Mouse (Mus musculus): ENCODE data around the gene Oas1a. TPM values are rescaled to one million over a fixed set of nuclear protein-coding genes. Genes with fewer than 3 reads are reported as not detected.
"Not testable (repeated sequence)": the region's sequence is repeated elsewhere in the genome, so short reads cannot be mapped to it uniquely, and the experiment has no call there.

The Oas1a gene
- polyA plus RNA-seq, 1 experiment from 2014 or later: 1.4 TPM

DNA sequence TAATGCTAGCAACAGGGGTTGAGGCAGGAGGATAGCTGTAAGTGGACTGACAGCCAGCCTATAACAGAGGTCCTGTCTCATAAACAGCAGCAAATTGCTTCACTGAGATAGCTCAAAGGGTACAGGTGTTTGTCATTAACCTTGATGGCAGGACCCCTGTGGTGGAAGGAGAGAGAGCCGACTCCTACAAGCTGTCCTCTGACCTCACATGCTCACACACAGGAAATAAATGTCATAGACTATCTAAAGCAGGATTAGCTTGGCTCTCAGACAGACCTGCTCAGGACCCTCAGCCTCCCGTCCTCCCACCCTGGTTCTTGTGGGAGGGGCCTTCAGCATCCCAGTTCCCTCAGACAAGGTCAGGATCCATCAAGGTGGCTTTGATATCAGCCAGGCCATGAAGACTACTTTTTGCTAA lies 15.1 kb downstream of the Oas1a start:
- no peak overlapping the region for H3K4me3 ChIP-seq (ENCODE audit: control insufficient read depth in 1 of 2, insufficient read depth in 1 of 2, low read depth in 1 of 2, low read length in 2 of 2)
- H3K27me3 ChIP-seq (ENCODE audit: control insufficient read depth, insufficient read depth, low read length): no peaks in the 10 kb centered on the region
- H3K9ac ChIP-seq (ENCODE audit: low read length): no peak overlapping the region
- H3K4me1 ChIP-seq (ENCODE audit: control insufficient read depth in 2 of 2, insufficient read depth in 2 of 2, low read length in 2 of 2): no peaks in the 10 kb centered on the region
- H3K4me2 ChIP-seq (ENCODE audit: low read length): no peak overlapping the region
- no peaks in the 10 kb centered on the region for H3K36me3 ChIP-seq (ENCODE audit: control insufficient read depth, insufficient read depth, low read length)
- ATAC-seq (ENCODE audit: insufficient number of reproducible peaks, insufficient read depth, low FRiP score, low read depth): no peak
- 54% methylated on average over 2 of the region's 2 CpGs for WGBS
- H3K27ac ChIP-seq (replicated peaks in 1 of 2; ENCODE audit: control insufficient read depth in 1 of 2, insufficient read depth in 1 of 2, low read depth in 2 of 2, low read length in 2 of 2): no peak overlapping the region
- H3K9me3 ChIP-seq (ENCODE audit: control insufficient read depth, low read length): no peaks in the 10 kb centered on the region

DNA sequence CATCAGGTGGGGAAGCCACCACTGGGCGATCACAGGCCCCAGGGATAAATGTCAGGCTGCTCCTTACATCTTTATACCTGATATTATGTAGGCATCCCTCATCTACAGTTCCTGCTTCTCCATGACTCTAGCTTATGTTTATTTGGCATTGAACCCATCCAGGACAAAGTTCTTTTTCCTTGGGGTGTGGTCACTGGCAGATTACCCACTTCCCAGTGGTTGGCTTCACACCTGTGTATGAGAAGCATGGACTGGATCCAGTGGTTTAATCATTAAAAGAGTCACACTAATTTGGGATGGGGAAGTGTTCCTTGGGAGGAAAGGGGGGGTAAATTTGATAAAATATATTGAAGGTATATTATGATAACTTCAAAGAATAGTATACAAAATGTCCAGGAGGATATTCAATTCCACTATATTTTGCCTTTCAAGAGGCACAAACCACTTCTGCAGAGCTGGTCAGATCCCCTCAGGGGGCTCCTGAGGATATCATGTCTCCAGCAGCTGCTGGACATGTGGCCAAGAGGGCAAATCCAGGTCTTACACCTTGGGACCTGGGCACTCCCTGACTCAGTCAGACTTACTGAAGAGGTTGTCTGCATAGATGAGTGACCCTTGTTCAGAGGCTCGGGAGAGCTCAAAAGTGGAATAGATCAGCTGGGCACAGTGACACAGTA lies 15.6 kb downstream of the Oas1a start:
- not testable (repeated sequence) for H3K4me1 ChIP-seq (ENCODE audit: control insufficient read depth in 2 of 2, insufficient read depth in 2 of 2, low read length in 2 of 2); H3K9me3 ChIP-seq (ENCODE audit: control insufficient read depth, low read length); H3K4me3 ChIP-seq (ENCODE audit: control insufficient read depth in 1 of 2, insufficient read depth in 1 of 2, low read depth in 1 of 2, low read length in 2 of 2); H3K27ac ChIP-seq (replicated peaks in 1 of 2; ENCODE audit: control insufficient read depth in 1 of 2, insufficient read depth in 1 of 2, low read depth in 2 of 2, low read length in 2 of 2); H3K9ac ChIP-seq (ENCODE audit: low read length); H3K36me3 ChIP-seq (ENCODE audit: control insufficient read depth, insufficient read depth, low read length); H3K27me3 ChIP-seq (ENCODE audit: control insufficient read depth, insufficient read depth, low read length); ATAC-seq (ENCODE audit: insufficient number of reproducible peaks, insufficient read depth, low FRiP score, low read depth); H3K4me2 ChIP-seq (ENCODE audit: low read length)
- 68% methylated on average over 2 of the region's 2 CpGs for WGBS

DNA sequence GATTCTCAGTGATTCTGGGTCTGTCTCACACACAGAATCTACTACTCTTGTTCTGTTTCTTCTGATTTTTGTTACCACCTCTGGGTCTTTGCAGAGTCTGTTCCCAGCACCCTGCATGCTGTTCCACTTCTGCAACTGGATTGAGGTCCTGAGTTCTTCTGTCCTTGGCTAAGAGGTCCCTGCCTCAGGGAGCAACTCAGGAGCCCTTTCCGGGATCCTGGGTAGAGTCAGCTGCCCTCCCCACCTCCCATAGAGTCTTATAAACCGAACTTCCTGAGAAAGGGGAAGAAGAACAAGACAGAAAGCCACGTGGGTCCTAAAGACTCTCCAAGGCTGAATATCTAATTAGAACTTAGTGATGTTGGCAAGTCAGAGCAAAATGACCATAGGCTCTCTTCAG lies 16.3 kb downstream of the Oas1a start:
- Histone ChIP-seq H3K27ac (replicated peaks in 1 of 2; ENCODE audit: control insufficient read depth in 1 of 2, insufficient read depth in 1 of 2, low read depth in 2 of 2, low read length in 2 of 2) (no peak overlapping the region), H3K4me3 (ENCODE audit: control insufficient read depth in 1 of 2, insufficient read depth in 1 of 2, low read depth in 1 of 2, low read length in 2 of 2) (no peak overlapping the region), H3K27me3 (ENCODE audit: control insufficient read depth, insufficient read depth, low read length) (no peaks in the 10 kb centered on the region), H3K4me2 (ENCODE audit: low read length) (no peak overlapping the region), H3K36me3 (ENCODE audit: control insufficient read depth, insufficient read depth, low read length) (no peaks in the 10 kb centered on the region), H3K4me1 (ENCODE audit: control insufficient read depth in 2 of 2, insufficient read depth in 2 of 2, low read length in 2 of 2) (no peaks in the 10 kb centered on the region), H3K9me3 (ENCODE audit: control insufficient read depth, low read length) (no peaks in the 10 kb centered on the region), H3K9ac (ENCODE audit: low read length) (no peak overlapping the region)
- WGBS: 48% methylated on average over 3 of the region's 3 CpGs
- ATAC-seq (ENCODE audit: insufficient number of reproducible peaks, insufficient read depth, low FRiP score, low read depth): no peak

DNA sequence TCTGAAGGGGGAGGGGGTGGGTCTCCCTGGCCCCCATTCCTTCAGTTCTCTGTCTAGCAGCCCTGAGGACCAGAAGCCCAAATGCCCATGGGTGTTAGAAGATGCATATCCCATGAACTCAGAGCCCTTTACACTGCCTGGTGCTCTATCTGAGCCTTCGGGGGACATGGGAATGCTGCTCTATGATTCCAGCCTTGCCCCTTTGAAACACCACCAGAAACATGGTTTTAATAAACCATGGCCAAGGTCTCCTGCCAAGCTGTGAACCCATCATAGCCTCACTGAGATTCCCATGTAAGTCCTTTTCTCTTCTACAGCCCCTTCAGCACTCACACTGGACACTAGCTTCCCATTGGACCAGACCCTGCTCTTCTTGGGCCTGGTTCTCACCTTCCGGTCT lies 17.3 kb downstream of the Oas1a start:
- WGBS: 61% methylated on average over 2 of the region's 2 CpGs
- Histone ChIP-seq H3K4me1 (ENCODE audit: control insufficient read depth in 2 of 2, insufficient read depth in 2 of 2, low read length in 2 of 2) (no peaks in the 10 kb centered on the region), H3K4me3 (ENCODE audit: control insufficient read depth in 1 of 2, insufficient read depth in 1 of 2, low read depth in 1 of 2, low read length in 2 of 2) (no peak overlapping the region), H3K9ac (ENCODE audit: low read length) (no peak overlapping the region), H3K36me3 (ENCODE audit: control insufficient read depth, insufficient read depth, low read length) (no peaks in the 10 kb centered on the region), H3K27ac (replicated peaks in 1 of 2; ENCODE audit: control insufficient read depth in 1 of 2, insufficient read depth in 1 of 2, low read depth in 2 of 2, low read length in 2 of 2) (no peak overlapping the region), H3K9me3 (ENCODE audit: control insufficient read depth, low read length) (no peaks in the 10 kb centered on the region), H3K4me2 (ENCODE audit: low read length) (no peak overlapping the region), H3K27me3 (ENCODE audit: control insufficient read depth, insufficient read depth, low read length) (no peaks in the 10 kb centered on the region)
- ATAC-seq (ENCODE audit: insufficient number of reproducible peaks, insufficient read depth, low FRiP score, low read depth): no peak

DNA sequence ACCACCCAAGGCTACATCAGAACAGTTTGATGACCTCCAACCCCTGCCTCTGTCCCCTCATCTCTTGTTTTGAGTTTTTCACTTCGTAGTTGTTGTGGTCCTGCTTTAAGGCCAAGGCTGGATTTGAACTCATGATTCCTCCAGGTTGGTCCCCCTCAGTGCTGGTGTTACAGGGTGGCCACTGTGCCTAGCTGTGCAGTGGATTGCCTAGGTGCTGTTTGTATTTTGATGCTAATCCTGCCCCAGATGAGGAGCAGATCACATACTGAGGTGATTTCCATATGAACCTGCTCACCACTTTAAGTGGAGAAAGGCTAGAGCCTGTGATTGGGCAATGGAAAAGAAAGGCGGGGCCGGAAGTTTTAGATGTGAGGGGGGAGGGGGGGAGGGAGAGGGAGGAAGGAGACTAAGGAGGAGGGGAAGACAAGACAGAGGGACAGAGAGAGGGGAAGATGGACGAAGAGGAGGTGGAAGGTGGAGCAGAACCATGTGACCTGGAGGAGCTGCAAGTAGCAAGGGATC lies 19.0 kb downstream of the Oas1a start:
- H3K4me2 ChIP-seq (ENCODE audit: low read length); H3K27me3 ChIP-seq (ENCODE audit: control insufficient read depth, insufficient read depth, low read length); H3K9me3 ChIP-seq (ENCODE audit: control insufficient read depth, low read length); H3K36me3 ChIP-seq (ENCODE audit: control insufficient read depth, insufficient read depth, low read length); ATAC-seq (ENCODE audit: insufficient number of reproducible peaks, insufficient read depth, low FRiP score, low read depth); H3K27ac ChIP-seq (replicated peaks in 1 of 2; ENCODE audit: control insufficient read depth in 1 of 2, insufficient read depth in 1 of 2, low read depth in 2 of 2, low read length in 2 of 2); H3K4me1 ChIP-seq (ENCODE audit: control insufficient read depth in 2 of 2, insufficient read depth in 2 of 2, low read length in 2 of 2); H3K4me3 ChIP-seq (ENCODE audit: control insufficient read depth in 1 of 2, insufficient read depth in 1 of 2, low read depth in 1 of 2, low read length in 2 of 2); H3K9ac ChIP-seq (ENCODE audit: low read length): not testable (repeated sequence)
- WGBS: 46% methylated on average over 4 of the region's 4 CpGs

DNA sequence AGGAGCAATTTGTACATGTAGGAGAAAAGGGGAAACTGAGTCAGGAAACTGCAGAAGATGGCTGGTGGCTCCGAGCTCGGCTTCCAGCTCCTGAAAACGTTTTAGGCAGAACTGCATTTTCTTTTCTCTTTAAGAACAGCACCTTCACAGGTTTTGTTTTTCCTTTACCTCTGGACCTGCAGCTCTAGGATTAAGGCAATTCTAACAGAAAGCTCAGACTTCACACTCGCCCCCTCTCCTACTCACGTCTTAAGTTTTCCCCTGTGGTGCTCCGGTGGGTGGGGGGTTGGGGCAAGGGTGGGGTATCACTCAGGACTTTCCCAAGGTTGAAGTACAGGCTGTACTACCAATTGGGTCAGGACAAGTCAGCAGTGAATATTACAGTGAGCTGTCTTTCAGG lies 19.5 kb downstream of the Oas1a start:
- no peaks in the 10 kb centered on the region for H3K27me3 ChIP-seq (ENCODE audit: control insufficient read depth, insufficient read depth, low read length)
- H3K9ac ChIP-seq (ENCODE audit: low read length): no peak overlapping the region
- no peak overlapping the region for H3K27ac ChIP-seq (replicated peaks in 1 of 2; ENCODE audit: control insufficient read depth in 1 of 2, insufficient read depth in 1 of 2, low read depth in 2 of 2, low read length in 2 of 2)
- no peaks in the 10 kb centered on the region for H3K4me1 ChIP-seq (ENCODE audit: control insufficient read depth in 2 of 2, insufficient read depth in 2 of 2, low read length in 2 of 2)
- H3K36me3 ChIP-seq (ENCODE audit: control insufficient read depth, insufficient read depth, low read length): no peaks in the 10 kb centered on the region
- no peak overlapping the region for H3K4me3 ChIP-seq (ENCODE audit: control insufficient read depth in 1 of 2, insufficient read depth in 1 of 2, low read depth in 1 of 2, low read length in 2 of 2)
- no peak overlapping the region for H3K4me2 ChIP-seq (ENCODE audit: low read length)
- WGBS: 20% methylated on average over 6 of the region's 6 CpGs
- no peak for ATAC-seq (ENCODE audit: insufficient number of reproducible peaks, insufficient read depth, low FRiP score, low read depth)
- H3K9me3 ChIP-seq (ENCODE audit: control insufficient read depth, low read length): no peaks in the 10 kb centered on the region

DNA sequence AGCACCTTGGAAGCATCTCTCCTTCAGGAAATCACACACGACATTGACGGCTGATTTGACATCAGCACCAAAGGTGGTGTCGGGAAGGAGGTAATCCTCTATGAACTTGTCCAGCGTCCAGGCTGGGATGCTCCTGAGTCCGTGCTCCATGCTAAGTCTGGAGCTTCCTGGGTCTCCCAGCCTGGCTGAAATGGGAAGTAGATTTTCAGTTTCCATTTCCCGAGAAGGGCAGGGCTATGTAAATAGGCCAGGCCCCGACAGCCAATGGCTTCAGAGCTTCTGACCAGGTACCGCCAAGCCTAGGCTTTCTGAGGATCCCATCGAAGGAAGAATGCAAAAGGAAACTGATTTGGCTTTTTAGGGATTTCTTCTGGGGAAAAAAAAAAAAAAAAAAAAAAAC lies 19.9 kb downstream of the Oas1a start, which contains the start of gene Oas1g:
TSS of gene Oas1g (minus strand) at position 201 of the 400 bp plus-strand sequence.
- H3K4me2 ChIP-seq (ENCODE audit: low read length); H3K27me3 ChIP-seq (ENCODE audit: control insufficient read depth, insufficient read depth, low read length); H3K9me3 ChIP-seq (ENCODE audit: control insufficient read depth, low read length); H3K36me3 ChIP-seq (ENCODE audit: control insufficient read depth, insufficient read depth, low read length); H3K9ac ChIP-seq (ENCODE audit: low read length); ATAC-seq (ENCODE audit: insufficient number of reproducible peaks, insufficient read depth, low FRiP score, low read depth); H3K27ac ChIP-seq (replicated peaks in 1 of 2; ENCODE audit: control insufficient read depth in 1 of 2, insufficient read depth in 1 of 2, low read depth in 2 of 2, low read length in 2 of 2); H3K4me1 ChIP-seq (ENCODE audit: control insufficient read depth in 2 of 2, insufficient read depth in 2 of 2, low read length in 2 of 2); H3K4me3 ChIP-seq (ENCODE audit: control insufficient read depth in 1 of 2, insufficient read depth in 1 of 2, low read depth in 1 of 2, low read length in 2 of 2): not testable (repeated sequence)
- 9% methylated on average over 6 of the region's 9 CpGs for WGBS

DNA sequence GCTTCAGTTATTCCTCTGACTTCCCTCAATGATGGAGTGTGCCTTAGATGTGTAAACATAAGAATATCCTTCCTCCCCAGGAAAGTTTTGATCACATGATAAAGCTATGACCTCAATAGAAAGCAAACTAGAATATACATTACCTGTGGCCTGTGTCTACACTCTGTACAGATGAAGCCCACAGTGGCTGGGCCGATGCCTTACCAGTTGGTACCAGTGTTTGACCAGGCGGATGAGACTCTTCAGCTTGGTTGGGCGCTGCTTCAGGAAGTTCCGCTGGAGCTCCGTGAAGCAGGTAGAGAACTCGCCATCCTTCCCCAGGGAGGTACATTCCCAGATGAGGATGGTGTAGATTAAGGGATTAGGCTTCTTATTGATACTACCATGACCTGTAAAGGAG lies 25.6 kb downstream of the Oas1a start:
- 84% methylated on average over 6 of the region's 6 CpGs for WGBS
- ATAC-seq (ENCODE audit: insufficient number of reproducible peaks, insufficient read depth, low FRiP score, low read depth); H3K4me1 ChIP-seq (ENCODE audit: control insufficient read depth in 2 of 2, insufficient read depth in 2 of 2, low read length in 2 of 2); H3K27ac ChIP-seq (replicated peaks in 1 of 2; ENCODE audit: control insufficient read depth in 1 of 2, insufficient read depth in 1 of 2, low read depth in 2 of 2, low read length in 2 of 2); H3K9me3 ChIP-seq (ENCODE audit: control insufficient read depth, low read length); H3K9ac ChIP-seq (ENCODE audit: low read length); H3K4me3 ChIP-seq (ENCODE audit: control insufficient read depth in 1 of 2, insufficient read depth in 1 of 2, low read depth in 1 of 2, low read length in 2 of 2); H3K27me3 ChIP-seq (ENCODE audit: control insufficient read depth, insufficient read depth, low read length); H3K4me2 ChIP-seq (ENCODE audit: low read length); H3K36me3 ChIP-seq (ENCODE audit: control insufficient read depth, insufficient read depth, low read length): not testable (repeated sequence)

All from heart, embryonic 14.5 days (tissue).